Mouse (Mus musculus) ovary, postnatal 14 days (tissue): ENCODE measurements around the gene Nos1ap.
A peak's percentile ranks its signal among the peaks of the same experiment; 100 is the strongest.

Experiments used
- DNase-seq: peaks from one replicate; pipeline ENCODE4 v3.0.0; 2022; ENCODE audit warnings: low spot score

The Nos1ap gene

DNA sequence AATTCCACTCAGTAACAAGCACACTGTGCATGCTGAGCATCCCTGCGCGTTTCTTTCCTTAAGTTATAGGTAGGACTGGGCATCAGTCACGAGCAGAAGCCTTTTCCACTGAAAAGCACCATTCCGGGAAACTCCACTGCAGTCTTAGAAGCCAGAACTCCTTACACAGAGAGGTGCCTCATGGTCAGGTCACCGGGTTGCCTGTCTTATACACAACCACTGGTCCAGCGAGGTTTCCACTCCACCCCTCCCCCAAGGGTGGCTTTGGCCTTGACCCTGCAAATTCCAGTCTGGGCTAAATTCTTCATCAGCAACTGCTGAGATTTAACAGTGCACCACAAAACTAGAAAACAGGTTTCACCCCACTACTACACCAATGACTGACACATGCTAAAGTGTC is 1.3 kb downstream of the Nos1ap start:
- no peak for DNase-seq

DNA sequence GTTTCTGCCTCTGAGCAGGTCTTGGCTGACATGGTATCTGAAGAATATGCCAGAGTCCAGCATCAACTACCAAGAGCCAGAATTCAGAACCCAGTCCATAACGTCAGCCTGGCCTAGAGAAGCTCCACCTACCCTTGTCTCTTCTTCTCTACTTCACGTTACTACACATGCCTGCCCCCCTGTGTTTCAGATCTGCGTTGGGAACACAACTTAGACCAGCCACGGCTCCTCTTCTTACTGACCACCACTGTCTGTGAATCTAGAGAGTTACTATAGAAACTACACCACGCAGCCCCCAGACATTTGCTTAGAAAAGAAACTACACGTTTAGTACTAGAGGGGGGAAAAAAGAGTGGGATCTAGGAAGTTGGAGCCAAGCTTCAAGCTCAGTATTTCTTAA is 2.9 kb downstream of the Nos1ap start:
- no peak for DNase-seq

DNA sequence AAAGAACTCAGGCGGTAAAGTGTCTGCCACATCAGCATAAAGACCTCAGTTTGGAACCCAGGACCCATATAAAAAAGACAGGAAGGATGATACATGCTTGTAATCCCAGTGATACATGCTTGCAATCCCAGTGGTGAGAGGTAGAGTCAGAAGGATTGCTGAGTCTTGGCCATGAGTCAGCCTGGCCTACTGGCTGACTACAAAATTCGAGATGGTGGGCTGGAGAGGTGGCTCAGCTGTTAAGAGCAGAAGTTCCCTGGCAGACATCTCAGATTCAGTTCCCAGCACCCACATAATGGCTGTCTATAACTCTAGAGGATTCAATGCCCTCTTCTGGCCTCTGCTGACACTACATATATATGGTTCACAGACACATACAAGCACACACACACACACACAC is 5.7 kb downstream of the Nos1ap start:
- no peak for DNase-seq

DNA sequence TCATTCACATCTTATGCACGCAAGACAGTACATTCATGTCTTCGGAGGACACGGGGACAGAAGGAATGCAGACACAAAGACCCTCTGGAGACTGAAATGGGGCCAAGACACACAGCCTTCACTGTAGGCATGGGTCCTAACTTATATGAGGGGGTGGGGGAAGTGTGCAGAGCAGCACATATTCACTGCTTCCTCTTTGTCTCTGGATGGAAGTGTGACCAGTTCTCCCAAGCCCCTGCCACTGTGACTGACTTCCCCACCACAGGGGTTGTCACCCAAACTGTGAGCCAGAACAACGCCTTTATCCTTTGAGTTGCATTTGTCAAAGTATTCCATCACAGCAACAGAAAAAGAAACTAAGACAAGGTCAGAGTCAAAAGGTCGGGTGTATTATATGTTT is 7.3 kb downstream of the Nos1ap start:
- DNase-seq = no peak

DNA sequence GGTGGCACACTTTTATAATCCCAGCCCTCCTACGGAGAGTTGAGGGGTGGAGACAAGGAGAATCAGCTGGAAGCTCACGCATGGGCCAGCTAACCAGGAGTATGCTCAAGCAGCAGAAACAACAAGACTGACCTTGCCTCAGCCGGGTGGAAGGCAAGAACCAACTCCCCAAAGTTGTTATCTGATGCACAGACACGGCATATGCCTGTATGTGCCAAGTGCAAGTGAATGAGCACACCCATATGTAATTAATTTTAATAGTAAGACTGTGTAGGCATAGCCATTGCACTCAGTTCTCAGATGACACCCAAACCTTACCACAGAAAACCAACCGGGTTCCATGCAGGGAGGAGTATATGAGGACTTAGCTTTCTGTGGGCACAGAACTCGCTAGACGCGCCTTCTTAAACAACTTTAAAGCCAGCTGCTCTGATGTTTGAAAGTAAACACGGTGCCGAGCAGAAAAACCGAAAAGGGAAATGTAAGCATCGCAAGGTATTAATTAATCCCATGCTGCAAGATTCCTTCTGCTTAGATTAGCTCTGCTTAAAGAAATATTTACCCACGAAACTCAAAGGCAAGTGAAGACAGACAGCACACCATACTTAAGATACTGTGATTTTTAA is 9.1 kb downstream of the Nos1ap start:
- no peak for DNase-seq

DNA sequence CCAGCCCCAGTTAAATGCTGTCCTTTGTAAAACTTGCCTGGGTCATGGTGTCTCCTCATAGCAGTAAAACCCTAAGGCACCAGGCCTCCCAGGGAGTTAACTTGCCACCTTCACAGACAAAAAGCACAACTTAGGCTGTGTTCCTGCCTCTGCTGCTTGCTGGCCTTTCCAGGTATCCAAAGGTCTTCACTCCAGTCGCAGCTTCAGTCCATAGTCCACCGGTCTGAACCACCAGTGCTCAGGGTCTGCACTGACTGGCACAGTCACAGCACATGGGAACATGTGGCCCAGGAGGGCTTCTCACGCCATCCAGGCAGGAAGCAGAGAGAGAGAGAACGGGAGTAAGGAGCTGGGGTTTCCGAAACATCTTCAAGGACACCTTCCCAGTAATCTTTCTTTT is 10.2 kb downstream of the Nos1ap start:
- DNase-seq = no peak

DNA sequence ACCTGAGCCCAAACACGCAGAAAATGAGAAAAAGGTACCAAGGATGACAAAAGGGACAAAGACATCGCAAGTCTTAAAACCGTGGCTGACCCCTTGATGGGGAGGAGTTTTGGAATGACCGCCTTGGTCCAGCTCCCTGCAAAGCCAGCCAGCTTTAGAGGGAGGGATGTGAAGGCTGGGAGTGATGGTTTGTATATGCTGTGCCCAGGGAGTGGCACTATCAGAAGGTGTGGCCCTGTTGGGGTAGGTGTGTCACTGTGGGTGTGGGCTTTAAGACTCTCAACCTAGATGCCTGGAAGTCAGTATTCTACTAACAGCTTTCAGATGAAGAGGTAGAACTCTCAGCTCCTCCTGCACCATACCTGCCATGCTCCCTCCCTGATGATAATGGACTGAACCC is 10.6 kb downstream of the Nos1ap start:
- no peak for DNase-seq

DNA sequence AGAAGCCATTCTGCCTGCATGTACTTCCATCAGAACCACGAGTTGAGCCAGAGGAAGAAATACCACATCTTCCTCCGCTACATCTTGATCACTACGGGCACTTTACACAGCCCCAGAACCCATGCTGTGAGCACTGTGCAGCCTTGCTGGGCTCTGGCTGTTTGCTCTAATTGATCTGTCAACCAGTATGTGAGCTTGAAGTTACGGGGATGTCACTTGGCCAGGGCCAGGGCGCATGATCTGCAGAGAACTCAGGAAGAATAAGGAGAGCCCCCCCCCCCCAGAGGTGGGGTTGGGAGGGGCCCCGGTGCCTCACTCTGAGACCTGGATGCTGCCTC is 13.0 kb downstream of the Nos1ap start:
- DNase-seq = no peak

DNA sequence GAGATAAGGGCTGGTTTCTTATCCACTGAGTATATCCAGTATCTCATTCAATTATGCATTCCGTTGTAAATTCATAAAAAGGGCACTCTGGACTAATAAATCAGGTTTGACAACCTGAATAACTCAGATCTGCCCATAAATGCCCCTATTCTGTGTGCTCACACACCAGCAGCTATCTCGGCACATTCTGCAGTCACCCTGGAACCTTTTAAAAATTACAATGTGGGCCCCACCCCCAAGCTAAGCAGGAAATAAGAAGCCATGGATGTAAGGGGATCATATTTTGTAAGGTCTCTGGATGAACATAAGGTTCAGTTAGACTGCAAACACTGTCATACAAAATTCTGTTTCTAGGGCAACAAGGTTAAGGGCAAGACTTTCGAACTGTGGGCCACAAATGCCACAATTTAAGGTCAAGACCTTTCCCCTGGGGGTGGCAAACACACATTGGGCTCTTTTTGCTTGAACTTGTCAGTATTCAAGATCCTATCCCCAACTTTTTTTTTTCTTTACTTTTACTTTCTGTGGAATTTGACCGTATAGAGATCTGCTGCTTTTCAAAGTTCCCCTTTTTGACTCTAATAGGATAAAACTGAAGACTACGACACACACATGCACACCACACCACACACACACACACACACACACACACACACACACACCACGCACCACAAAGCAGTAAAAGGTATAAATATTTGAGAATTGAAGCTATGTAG is 13.5 kb downstream of the Nos1ap start:
- DNase-seq = no peak

DNA sequence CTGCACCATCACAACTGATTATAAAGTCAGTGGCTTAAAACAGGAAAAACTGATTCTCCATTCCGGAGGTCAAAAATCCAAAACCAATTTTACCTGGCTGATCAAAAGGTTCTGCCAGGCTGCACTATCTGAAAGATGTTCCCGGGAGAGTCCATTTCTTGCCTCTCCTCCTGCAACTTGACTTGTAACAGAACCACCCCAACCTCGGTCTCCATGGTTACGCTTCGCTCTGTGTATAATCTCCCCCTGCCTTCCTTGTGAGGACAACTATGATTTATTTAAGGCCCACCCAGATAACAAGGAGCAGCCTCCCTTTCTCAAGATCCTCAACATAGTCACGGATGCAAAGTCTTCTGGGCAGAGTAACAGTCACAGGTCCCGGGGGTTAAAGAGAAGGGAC is 16.5 kb downstream of the Nos1ap start:
- DNase-seq = no peak

DNA sequence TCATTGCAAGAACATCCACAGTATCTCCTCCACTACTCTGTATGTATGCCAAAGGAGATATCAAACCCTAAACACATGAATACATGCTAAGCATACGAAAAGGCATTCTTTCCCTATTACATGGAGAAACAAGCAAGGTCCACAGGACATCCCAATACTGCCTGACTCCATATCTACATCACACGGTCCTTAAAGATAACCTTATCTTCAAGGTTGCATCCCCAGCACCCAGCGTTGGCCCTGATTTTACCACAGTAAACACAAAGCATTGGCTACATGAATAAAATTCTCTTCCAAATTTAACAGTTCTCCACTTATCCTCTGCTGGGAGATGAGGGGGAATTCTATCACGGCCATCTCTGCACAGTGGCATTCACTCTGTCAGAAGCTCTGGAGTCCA is 22.7 kb downstream of the Nos1ap start:
- DNase-seq = no peak

DNA sequence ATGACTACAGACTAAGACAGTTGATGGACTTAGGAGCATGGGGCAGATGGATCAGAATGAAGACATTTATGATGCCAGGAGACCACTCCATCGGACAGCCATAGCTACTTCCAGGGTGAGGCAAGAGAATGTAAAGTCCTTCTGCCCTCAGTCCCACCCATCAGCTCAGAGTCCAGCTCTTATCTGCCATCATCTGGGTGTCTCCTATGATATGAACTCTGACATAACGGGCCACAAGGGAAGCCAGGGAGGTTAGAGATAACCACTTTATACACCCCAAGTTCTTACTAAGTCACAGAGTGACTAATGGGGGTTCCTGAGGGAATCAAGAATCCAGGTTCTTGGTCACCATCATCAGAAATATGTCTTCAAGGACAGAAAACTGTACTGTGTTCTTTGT is 23.1 kb downstream of the Nos1ap start:
- no peak for DNase-seq

DNA sequence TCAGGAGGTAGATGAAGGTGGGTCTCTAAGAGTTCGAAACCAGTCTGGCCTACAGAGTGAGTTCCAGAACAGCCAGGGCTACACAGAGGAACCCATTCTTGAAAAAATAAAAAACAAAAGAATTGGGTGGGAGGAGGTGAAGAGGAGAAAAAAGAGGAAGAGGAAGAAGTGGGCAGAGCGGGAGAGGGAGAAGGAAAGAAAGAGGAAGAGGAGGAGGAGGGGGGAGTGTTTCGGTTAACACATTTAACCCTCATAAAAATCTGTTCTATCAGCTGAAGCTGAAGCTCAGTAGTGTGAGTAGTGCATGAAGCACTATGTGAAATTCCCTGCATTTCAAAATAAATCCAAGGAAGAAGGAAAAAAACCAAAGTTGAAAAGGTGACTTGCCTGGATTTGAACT is 24.7 kb downstream of the Nos1ap start:
- DNase-seq = no peak

DNA sequence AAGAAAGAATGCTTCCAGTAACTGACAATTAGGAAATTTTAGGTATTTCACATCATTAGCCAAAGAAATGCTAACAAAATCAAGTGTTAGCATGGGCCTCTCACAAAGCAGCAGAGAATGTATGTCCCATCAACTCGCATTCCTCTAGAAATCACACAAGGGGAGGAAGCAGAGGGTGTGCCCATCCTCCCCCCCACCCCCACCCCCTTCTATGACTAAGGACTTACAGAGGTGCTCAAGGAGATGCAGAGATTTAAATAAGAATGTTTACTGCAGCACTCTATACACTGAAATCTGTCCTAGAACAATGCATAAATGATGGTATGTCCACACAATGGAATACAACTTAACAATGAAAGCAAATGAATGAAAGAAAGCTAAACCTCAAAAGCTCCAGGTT is 27.2 kb downstream of the Nos1ap start:
- no peak for DNase-seq

DNA sequence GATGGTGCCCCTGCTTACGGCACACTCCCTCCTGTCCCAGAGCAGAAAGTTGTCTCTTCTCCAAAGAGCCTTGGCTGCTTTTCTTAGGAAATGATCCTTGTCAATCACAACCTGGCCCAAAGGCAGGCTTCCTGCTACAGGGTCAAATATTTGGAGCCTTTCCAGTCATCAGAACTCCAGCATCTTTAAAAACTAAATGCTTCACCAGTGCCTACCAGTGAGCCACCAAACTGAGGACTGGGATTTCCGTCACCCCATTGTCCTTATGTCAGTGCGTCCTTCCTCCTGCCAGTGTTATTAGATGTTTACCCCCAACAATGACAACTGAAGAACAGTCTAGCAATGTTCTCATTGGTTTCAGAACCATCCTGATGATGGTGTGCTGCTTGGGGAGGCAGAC is 28.9 kb downstream of the Nos1ap start:
- DNase-seq = no peak

DNA sequence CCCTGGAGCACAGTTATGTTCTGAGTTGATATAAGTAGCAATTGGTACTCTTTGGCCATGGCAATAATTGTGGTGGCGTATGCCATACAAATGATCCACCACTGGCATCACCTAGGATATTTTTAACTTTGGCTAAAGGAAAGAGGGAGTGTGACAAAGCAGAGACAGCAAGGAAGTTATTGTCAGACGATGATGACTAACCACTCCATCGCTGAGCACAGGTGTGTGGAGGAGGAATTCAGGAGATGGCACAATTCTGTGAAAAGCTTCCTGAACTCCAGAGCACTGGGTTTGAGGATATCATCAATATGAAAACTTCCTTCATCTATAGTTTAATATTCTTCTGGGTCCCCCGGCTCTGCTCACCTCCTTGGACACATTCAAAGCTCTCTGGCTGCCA is 31.7 kb downstream of the Nos1ap start:
- no peak for DNase-seq

DNA sequence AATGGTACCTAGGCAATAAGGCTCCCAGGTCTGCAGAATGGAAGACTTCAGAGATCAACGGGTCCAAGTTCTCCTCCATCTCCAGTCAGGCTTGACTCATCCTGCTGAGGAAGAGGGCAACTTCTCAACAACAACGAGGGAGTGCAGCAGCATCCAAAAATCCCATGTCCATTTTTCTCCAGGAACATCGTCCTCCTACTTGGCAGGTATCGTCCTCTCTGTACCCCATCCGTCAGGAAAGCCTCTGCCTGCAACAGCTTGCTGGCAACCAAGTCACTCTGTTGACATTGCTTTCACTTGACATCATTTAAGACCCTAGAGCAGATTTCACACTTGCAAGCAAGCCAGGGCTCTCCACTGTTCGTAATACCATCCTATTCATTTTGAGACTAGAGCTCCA is 33.0 kb downstream of the Nos1ap start:
- no peak for DNase-seq

DNA sequence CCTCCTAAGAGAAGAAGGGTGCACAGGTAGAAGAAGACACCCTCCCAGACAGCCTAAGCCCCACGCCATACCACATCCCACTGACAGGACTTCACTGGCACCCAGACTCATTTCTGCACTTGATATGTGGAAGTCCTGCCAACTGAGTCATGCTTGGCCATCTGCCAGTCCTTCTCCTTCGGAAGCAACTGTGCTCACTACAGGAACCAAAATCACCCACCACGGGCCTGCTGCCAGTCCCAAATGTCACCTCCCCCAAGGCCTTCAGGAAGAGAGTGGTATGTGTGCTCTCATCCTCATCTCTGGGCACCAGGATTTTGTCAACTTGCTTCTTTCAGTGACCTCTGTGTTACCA is 34.7 kb downstream of the Nos1ap start:
- DNase-seq = peak; percentile 36

DNA sequence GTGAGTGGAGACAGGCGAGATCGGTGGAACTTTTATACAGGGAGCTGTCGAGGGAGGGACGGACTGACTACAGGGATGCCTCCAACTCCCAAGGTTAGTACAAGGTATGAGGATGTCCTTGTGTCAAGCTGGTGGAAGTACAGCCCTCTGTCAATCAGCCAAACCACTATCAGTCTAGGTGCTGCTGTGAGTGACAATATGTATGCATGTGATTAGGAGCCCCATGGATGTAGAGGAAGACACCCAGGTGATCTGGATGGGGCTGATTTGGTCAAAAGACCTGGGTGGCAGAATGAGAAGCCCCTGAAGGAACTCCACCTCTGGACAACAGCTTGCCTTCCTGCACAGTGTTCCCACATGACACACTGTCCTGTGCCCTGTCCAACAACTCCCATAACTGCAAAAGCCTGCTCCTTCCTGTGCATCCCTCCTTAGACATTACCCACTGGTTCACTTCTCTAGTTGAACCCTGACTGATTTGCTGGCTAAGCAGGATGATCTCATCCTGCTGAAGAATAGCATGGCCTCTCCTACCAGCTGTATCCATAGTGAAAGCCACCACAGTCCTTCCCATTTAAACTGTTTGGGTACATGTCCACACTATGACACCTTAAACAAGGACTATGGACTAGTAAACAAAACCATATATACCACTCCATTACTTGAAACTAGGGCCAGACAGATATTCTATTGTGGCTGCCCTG is 35.3 kb downstream of the Nos1ap start:
- no peak for DNase-seq

DNA sequence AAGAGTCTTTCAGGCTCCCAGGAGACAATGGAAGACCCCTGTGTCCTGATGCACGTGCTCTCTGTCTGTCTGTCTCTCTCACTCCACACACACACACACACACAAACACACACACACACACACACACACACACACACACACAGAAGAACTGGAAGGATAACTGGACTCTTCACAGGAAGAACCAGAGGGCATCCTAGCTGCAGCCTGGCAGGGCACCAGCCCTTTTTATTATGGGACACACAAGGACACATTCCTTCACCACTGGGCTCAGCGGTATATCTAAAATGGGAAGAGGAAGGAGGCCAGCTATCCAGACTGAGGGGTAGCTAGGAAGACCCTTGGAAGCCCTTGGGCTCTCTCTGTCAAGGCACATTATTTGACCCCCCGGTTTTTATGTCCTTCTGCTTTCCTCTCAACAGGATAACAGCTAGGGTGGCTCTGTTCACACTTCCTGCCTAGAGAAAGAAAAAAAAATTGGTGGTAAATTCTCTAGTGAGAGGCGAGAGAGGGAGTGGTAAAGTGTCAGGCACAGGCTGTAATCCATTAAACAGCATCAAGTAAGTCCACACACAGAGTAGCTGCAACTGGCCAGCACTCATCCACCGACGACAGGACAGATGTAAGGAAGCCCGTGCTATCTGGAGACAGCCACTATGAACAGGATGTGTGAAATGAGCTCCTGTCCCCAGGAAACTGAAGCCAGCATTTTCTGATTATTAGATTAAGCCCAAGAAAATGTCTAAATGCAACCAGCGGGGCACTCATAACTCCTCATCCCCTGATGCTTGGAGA is 38.8 kb downstream of the Nos1ap start:
- no peak for DNase-seq

DNA sequence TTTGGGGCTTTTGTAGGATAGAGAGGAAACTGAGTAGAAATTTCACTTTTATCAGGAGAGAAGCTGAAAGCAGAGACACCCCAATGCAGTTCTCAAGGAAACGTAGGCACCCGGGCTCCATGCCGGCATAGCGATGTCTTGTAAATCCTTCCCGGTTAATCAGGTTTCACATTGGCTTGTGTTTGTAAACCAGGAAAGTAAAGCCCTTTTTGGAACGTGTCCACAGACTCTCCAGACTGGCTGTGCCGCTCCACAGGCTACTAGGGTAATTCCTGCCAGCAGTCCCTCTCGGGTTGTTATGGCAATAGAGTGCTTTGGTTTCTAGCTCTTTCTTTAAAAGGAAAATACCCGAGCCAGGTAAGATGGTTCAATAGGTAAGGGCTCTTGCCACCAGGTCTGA is 40.6 kb downstream of the Nos1ap start:
- peak; percentile 29 for DNase-seq

DNA sequence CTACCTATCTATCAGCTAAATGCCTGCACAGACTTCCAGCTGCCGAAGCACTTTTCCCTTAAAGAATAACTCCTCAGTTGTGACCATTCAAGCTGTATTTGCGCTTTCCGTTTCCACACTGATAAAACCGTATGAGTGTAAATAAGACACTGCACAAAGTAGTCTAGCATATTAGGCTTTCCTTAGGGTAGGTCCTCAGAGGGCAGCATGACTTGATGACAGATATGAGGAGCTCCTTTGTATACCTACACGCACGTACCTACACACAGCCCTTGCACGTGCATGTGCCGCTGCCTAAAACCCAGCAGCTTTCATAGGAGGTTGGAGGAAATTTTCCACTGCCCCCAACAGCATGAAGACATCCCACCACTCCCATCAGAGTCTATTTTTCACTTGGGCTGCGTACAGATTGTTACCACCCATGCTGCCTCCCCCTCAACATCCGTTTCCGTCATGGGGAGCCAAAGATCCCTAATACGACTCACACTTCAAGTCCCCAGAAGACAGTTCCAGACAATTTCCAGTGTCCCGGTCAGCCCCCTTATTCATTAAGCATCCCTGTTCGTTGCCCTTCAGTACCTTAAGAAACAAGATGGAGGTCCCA is 41.4 kb downstream of the Nos1ap start:
- DNase-seq = no peak

DNA sequence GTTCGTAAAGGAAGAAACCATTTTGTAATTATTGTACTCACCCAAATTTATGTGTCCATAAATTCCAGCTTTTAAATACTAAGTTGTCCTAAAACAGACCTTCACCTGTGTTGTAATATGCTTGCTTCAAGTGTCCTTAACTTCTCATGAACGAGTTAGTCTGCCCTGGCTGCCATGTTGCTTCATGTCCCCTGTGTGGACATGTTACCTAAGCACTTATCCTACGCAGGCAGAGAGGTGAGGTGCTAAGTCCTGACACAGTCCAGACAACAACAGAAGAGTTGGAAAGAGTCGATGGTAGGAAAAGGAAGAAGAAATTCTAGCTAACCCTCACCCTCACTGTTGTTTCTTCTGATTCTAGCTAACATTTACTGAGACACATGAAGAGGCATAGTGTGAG is 43.4 kb downstream of the Nos1ap start:
- no peak for DNase-seq
